Mouse (Mus musculus) bone marrow macrophage, adult 2 months (primary cell): ENCODE results near the gene Rfx1. TPM values are rescaled to one million over a fixed set of nuclear protein-coding genes. Genes with fewer than 3 reads are reported as not detected.
A peak's percentile ranks its signal among the peaks of the same experiment; 100 is the strongest.

Source experiments
- H3K27ac ChIP-seq: 2 replicates; pipeline ENCODE4 v1.5.1; 2012; ENCODE audit warnings: low read depth, low read length; ENCODE audit not compliant: insufficient read depth
- H3K4me1 ChIP-seq: 2 replicates; pipeline ENCODE4 v1.6.1; 2012; ENCODE audit warnings: low read length; ENCODE audit not compliant: control insufficient read depth, insufficient read depth
- H3K4me3 ChIP-seq: 2 replicates; pipeline ENCODE4 v1.5.1; 2012; ENCODE audit warnings: mild to moderate bottlenecking, low read length, moderate library complexity; ENCODE audit not compliant: insufficient read depth
- CTCF ChIP-seq: IDR thresholded peaks from 2 replicates; pipeline ENCODE4 v1.5.1; 2012; ENCODE audit warnings: low read depth, mild to moderate bottlenecking, low read length, moderate library complexity
- POLR2A ChIP-seq: IDR thresholded peaks from 2 replicates; pipeline ENCODE4 v1.6.1; 2012; ENCODE audit warnings: mild to moderate bottlenecking, low read depth, low read length, borderline replicate concordance
- polyA plus RNA-seq: library from polyadenylated mRNA; stranded (reverse); fragments of >200 nt; gene quantifications from 2 replicates; pipeline ENCODE4 v1.2.4, GENCODE M21; 2012; ENCODE audit not compliant: missing spikeins, insufficient read depth, insufficient read length

Gene Rfx1
- polyA plus RNA-seq, 1 experiment: 17.2 TPM

GRCm38 (mm10) chr8:84069169-84069568 is 2.5 kb downstream of the Rfx1 start:
- peaks cover 60% of the 10 kb centered on the region for H3K4me1 ChIP-seq
- H3K4me3 ChIP-seq: no peak overlapping the region
- TF ChIP-seq POLR2A: no peak
- no peak for TF ChIP-seq CTCF
- H3K27ac ChIP-seq: no peak overlapping the region

GRCm38 (mm10) chr8:84069750-84070149 is 3.1 kb downstream of the Rfx1 start:
- Histone ChIP-seq H3K4me1 (peaks cover 57% of the 10 kb centered on the region), H3K27ac (0 out of 2 replicates have a peak overlapping the region, but pooled peaks have one; percentile 3), H3K4me3 (no peak overlapping the region)
- TF ChIP-seq CTCF (no peak), POLR2A (no peak)

DNA sequence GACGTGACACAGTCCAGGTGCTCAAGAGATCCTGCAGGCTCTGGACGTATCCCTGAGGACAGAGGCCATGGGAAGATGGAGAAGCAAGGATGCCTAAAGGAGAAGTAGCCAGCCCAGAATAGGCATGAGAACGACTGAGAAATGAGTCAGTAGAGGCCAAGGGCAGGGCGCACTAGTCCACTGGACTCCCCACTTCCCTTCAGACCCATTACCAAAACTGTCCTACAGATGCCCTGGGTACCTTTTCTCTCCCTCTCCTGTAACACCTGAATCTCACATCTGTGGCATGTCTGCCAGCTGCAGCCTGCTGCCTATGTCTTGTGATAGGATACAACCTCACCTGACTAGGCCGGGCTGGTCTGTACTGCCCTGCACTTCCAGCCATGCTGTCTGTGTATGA is 3.6 kb downstream of the Rfx1 start:
- Histone ChIP-seq H3K4me1 (peaks cover 53% of the 10 kb centered on the region), H3K27ac (0 out of 2 replicates have a peak overlapping the region, but pooled peaks have one; percentile 3), H3K4me3 (no peak overlapping the region)
- TF ChIP-seq POLR2A: no peak
- no peak for TF ChIP-seq CTCF

GRCm38 (mm10) chr8:84070667-84071066 is 4.0 kb downstream of the Rfx1 start:
- H3K4me3 ChIP-seq: no peak overlapping the region
- TF ChIP-seq POLR2A (no peak), CTCF (no peak)
- peaks cover 50% of the 10 kb centered on the region for H3K4me1 ChIP-seq
- H3K27ac ChIP-seq: no peak overlapping the region

- Histone ChIP-seq H3K4me3 (no peak overlapping the region), H3K4me1 (peaks cover 50% of the 10 kb centered on the region), H3K27ac (0 out of 2 replicates have a peak overlapping the region, but pooled peaks have one; percentile 12)
- no peak for TF ChIP-seq CTCF
- no peak for TF ChIP-seq POLR2A
These were observed 5.3 kb downstream of the Rfx1 start for GRCm38 (mm10) chr8:84071921-84072320.

- Histone ChIP-seq H3K27ac (no peak overlapping the region), H3K4me1 (peaks cover 50% of the 10 kb centered on the region), H3K4me3 (no peak overlapping the region)
- no peak for TF ChIP-seq POLR2A
- no peak for TF ChIP-seq CTCF
These were observed 5.7 kb downstream of the Rfx1 start for GRCm38 (mm10) chr8:84072321-84072720.

- TF ChIP-seq POLR2A: no peak
- no peak for TF ChIP-seq CTCF
- Histone ChIP-seq H3K27ac (no peak overlapping the region), H3K4me3 (no peak overlapping the region), H3K4me1 (peaks cover 41% of the 10 kb centered on the region)
These were observed 6.8 kb downstream of the Rfx1 start for GRCm38 (mm10) chr8:84073230-84073976.

DNA sequence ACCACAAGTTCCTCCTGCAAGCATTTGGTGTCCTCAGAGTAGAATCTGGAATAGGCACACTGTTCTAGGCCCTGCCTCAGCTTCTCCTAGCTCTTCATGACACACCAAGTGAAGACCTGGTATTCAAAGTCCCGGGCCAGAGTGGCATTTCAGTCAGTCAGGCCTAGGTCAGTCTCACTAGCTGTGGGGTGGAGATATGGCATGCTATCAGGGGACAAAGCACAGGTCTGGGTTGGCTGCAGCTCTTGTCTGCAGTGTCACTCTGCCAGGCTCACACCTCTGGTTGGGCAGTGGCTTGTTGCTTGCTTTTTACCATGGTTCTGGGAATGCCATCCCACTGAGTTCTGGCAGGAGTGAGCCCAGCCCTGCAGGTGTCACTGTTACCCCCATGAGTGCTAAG is 9.8 kb downstream of the Rfx1 start:
- Histone ChIP-seq H3K27ac (no peak overlapping the region), H3K4me3 (no peak overlapping the region), H3K4me1 (peaks cover 11% of the 10 kb centered on the region)
- TF ChIP-seq CTCF (no peak), POLR2A (no peak)

GRCm38 (mm10) chr8:84076849-84077248 is 10.2 kb downstream of the Rfx1 start:
- H3K4me1 ChIP-seq: peaks cover 7% of the 10 kb centered on the region
- TF ChIP-seq CTCF (no peak), POLR2A (no peak)
- no peak overlapping the region for H3K4me3 ChIP-seq
- no peak overlapping the region for H3K27ac ChIP-seq

DNA sequence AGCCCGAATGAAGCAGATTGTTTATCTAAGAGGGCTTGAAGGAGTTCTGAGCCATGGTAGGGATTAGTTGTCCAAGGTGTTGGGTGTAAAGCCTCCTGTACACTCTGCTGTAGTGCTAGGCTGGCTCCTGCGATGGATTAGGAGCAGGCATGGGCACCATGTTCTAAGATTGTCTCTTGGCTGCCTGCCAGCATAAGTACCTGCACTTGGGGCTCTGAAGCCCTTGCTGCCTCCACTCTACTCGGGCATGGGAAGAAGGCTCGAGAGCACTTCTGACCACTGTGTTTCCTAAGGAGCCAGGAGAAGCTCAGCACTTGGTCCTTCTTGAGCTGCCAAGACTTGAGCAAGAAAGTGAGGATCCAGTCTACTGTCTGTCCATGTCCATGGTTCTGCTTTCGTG is 12.6 kb downstream of the Rfx1 start:
- H3K4me1 ChIP-seq: no peaks in the 10 kb centered on the region
- no peak for TF ChIP-seq CTCF
- TF ChIP-seq POLR2A: no peak
- H3K4me3 ChIP-seq: no peak overlapping the region
- no peak overlapping the region for H3K27ac ChIP-seq

DNA sequence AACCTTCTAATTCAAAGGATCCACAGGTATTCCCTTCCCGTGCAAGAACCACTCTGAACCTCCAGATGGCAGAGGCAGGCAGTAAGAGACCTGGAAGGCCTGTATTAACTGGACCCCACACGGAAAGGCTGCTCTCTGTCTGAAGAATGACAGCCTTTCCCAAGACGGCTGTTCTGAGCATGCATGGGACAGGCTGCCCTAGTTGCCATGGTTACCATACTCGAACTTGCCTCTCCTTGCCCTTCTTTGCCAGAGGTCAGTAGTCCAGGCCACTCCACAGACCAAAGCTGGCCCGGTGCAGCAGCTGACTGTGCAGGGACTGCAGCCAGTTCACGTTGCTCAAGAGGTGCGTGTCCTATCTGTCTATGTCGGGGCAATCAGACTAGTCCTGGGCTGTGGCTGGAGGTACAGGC is 17.2 kb downstream of the Rfx1 start:
- Histone ChIP-seq H3K27ac (no peak overlapping the region), H3K4me1 (no peaks in the 10 kb centered on the region), H3K4me3 (no peak overlapping the region)
- no peak for TF ChIP-seq CTCF
- no peak for TF ChIP-seq POLR2A
